Comparison of ENCODE assay signal across 9 mouse cellular contexts in the genomic region with DNA sequence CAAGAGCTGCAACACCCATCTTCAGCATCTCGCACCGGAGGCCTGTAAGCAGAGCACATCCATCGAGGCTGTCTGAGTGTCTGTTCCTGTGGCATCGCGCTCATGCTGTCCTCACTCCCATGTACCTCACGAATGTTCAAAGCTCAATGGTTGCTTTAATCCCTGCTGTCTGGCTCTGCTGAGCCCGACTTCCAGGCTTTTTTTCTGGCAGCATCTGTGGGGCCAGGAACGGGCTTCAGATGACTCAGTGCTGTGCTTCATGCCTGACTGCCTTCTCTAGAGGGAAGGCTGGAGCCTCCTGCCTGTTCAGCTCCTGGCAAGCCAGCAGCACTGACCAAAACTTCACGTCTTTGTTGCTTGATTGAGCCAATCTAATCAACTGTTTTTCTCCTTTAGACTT.
A peak's percentile ranks its signal among the peaks of the same experiment; 100 is the strongest.
DNase-seq lines count a peak whose midpoint lies in the region; ATAC-seq and TF ChIP-seq lines count a peak whose summit lies in the region.
"Had no signal": no experiment of that assay in that cellular context is flagged by ENCODE, and none has a peak within 500 bp of the region (broad histone marks: within the 10 kb centered on the region; RNA-seq: fewer than 3 reads in every experiment).

No protein-coding gene starts in this region.

- 52% methylated on average over 9 of the region's 9 CpGs for WGBS in kidney, adult 2 months

- TF ChIP-seq CTCF in kidney, adult 2 months (conservative IDR thresholded peaks at IDR 0.05; ENCODE audit: insufficient read depth, insufficient read length, low read depth, low read length) = no peak

- intact Hi-C loops in heart, postnatal 36 days (cut with DNase I) = no loop called here

- no peaks in the 10 kb centered on the region for H3K36me3 ChIP-seq in kidney, adult 2 months (ENCODE audit: control insufficient read depth, insufficient read depth, low read length)

- H3K27me3 ChIP-seq in kidney, adult 2 months (replicated peaks; ENCODE audit: control insufficient read depth, insufficient read depth, low read length) = no peaks in the 10 kb centered on the region

- DNase-seq in gastrocnemius, postnatal 25 days = peak; percentile 46
- no peak for DNase-seq in gastrocnemius, postnatal 10 days
- DNase-seq in right cerebral cortex, adult 2 months (ENCODE audit: low spot score in 2 of 2) = peak; percentile 53 to 56
- no peak for DNase-seq in right cerebral cortex, postnatal 14 days
- peak; percentile 90 for DNase-seq in kidney, adult 2 months
- no peak for DNase-seq in embryo, embryonic 9.5 days (ENCODE audit: extremely low spot score)
- DNase-seq in heart, postnatal 36 days = no peak

- H3K27ac ChIP-seq in kidney, adult 2 months (ENCODE audit: insufficient read depth, low read depth, low read length) = peak overlapping the region; percentile 14; the same call in 1 of the 2 replicates

- TF ChIP-seq POLR2A in kidney, adult 2 months (IDR thresholded peaks at IDR 0.05; ENCODE audit: low read depth, low read length) = no peak

- H3K4me1 ChIP-seq in kidney, adult 2 months (ENCODE audit: control insufficient read depth, insufficient read depth, low read length) = peaks cover 13% of the 10 kb centered on the region

- ATAC-seq in granulocyte monocyte progenitor cell, adult 5-6 weeks (replicated peaks; ENCODE audit: poor library complexity, severe bottlenecking) = no peak

- no peak overlapping the region for H3K4me3 ChIP-seq in kidney, adult 2 months (ENCODE audit: insufficient read depth, low read depth, low read length)
- H3K4me3 ChIP-seq: myocyte had no signal

Comparison
In these comparisons a context has a peak if more than half of its experiments do, and no peak if none do; other contexts are left out.
1. DNase-seq: peak in gastrocnemius, postnatal 25 days (single experiment), right cerebral cortex, adult 2 months (2 of 2) and kidney, adult 2 months (single experiment); none in gastrocnemius, postnatal 10 days (single experiment), right cerebral cortex, postnatal 14 days (single experiment), embryo, embryonic 9.5 days (single experiment) and heart, postnatal 36 days (0 of 2).